Mouse (Mus musculus) bone marrow macrophage, adult 2 months (primary cell): Measurements from ENCODE around the gene Rack1. TPM values are rescaled to one million over a fixed set of nuclear protein-coding genes. Genes with fewer than 3 reads are reported as not detected.

Source experiments
- H3K27ac ChIP-seq: 2 replicates; pipeline ENCODE4 v1.5.1; 2012; ENCODE audit warnings: low read depth, low read length; ENCODE audit not compliant: insufficient read depth
- H3K4me1 ChIP-seq: 2 replicates; pipeline ENCODE4 v1.6.1; 2012; ENCODE audit warnings: low read length; ENCODE audit not compliant: control insufficient read depth, insufficient read depth
- H3K4me3 ChIP-seq: 2 replicates; pipeline ENCODE4 v1.5.1; 2012; ENCODE audit warnings: mild to moderate bottlenecking, low read length, moderate library complexity; ENCODE audit not compliant: insufficient read depth
- CTCF ChIP-seq: IDR thresholded peaks from 2 replicates; pipeline ENCODE4 v1.5.1; 2012; ENCODE audit warnings: low read depth, mild to moderate bottlenecking, low read length, moderate library complexity
- POLR2A ChIP-seq: IDR thresholded peaks from 2 replicates; pipeline ENCODE4 v1.6.1; 2012; ENCODE audit warnings: mild to moderate bottlenecking, low read depth, low read length, borderline replicate concordance
- polyA plus RNA-seq: library from polyadenylated mRNA; stranded (reverse); fragments of >200 nt; gene quantifications from 2 replicates; pipeline ENCODE4 v1.2.4, GENCODE M21; 2012; ENCODE audit not compliant: missing spikeins, insufficient read depth, insufficient read length

Gene Rack1
- polyA plus RNA-seq, 1 experiment = 1,563 TPM

- H3K4me3 ChIP-seq = peak overlapping the region; percentile 58
- no peak overlapping the region for H3K27ac ChIP-seq
- TF ChIP-seq CTCF = no peak
- TF ChIP-seq POLR2A = no peak
Observed at GRCm38 (mm10) chr11:48826752-48827096, 26.6 kb downstream of the Rack1 start.

GRCm38 (mm10) chr11:48827926-48828325 is 27.8 kb downstream of the Rack1 start:
- TF ChIP-seq POLR2A = no peak
- TF ChIP-seq CTCF = no peak
- Histone ChIP-seq H3K4me3 (no peak overlapping the region), H3K4me1 (peaks cover 11% of the 10 kb centered on the region), H3K27ac (no peak overlapping the region)

More at GRCm38 (mm10) chr11:48826752-48827096, 26.6 kb downstream of the Rack1 start:
- peaks cover 11% of the 10 kb centered on the region for H3K4me1 ChIP-seq

- H3K4me3 ChIP-seq = no peak overlapping the region
- TF ChIP-seq CTCF = no peak
- no peak for TF ChIP-seq POLR2A
- H3K27ac ChIP-seq = no peak overlapping the region
- H3K4me1 ChIP-seq = no peaks in the 10 kb centered on the region; the same call in 1 of the 2 replicates
Observed at GRCm38 (mm10) chr11:48830279-48830678, 30.1 kb downstream of the Rack1 start.

GRCm38 (mm10) chr11:48831273-48831672 is 31.1 kb downstream of the Rack1 start:
- Histone ChIP-seq H3K4me1 (no peaks in the 10 kb centered on the region; the same call in 1 of the 2 replicates), H3K4me3 (no peak overlapping the region), H3K27ac (no peak overlapping the region)
- no peak for TF ChIP-seq CTCF
- no peak for TF ChIP-seq POLR2A

- Histone ChIP-seq H3K4me1 (no peaks in the 10 kb centered on the region; the same call in 1 of the 2 replicates), H3K4me3 (peak overlapping the region; percentile 88), H3K27ac (no peak overlapping the region)
- no peak for TF ChIP-seq POLR2A
- TF ChIP-seq CTCF = no peak
Observed at GRCm38 (mm10) chr11:48833078-48833730, 33.1 kb downstream of the Rack1 start.

- TF ChIP-seq POLR2A = no peak
- TF ChIP-seq CTCF = no peak
- Histone ChIP-seq H3K4me1 (peaks cover 4% of the 10 kb centered on the region), H3K27ac (peak overlapping the region; percentile 44), H3K4me3 (peak overlapping the region; percentile 88)
Observed at GRCm38 (mm10) chr11:48833731-48834639, 33.9 kb downstream of the Rack1 start.

- no peak overlapping the region for H3K27ac ChIP-seq
- H3K4me1 ChIP-seq = peaks cover 4% of the 10 kb centered on the region
- TF ChIP-seq CTCF = no peak
- no peak for TF ChIP-seq POLR2A
- H3K4me3 ChIP-seq = no peak overlapping the region
Observed at GRCm38 (mm10) chr11:48835923-48836322, 35.8 kb downstream of the Rack1 start.

- Histone ChIP-seq H3K27ac (no peak overlapping the region), H3K4me3 (peak overlapping the region; percentile 86), H3K4me1 (peaks cover 4% of the 10 kb centered on the region)
- TF ChIP-seq CTCF (no peak), POLR2A (no peak)
Observed at GRCm38 (mm10) chr11:48836990-48837309, 36.8 kb downstream of the Rack1 start.

GRCm38 (mm10) chr11:48837310-48838180 is 37.4 kb downstream of the Rack1 start:
- 0 out of 2 replicates have a peak overlapping the region, but pooled peaks have one; percentile 2 for H3K27ac ChIP-seq
- H3K4me1 ChIP-seq = peaks cover 4% of the 10 kb centered on the region
- TF ChIP-seq CTCF (no peak), POLR2A (no peak)
- peak overlapping the region; percentile 86 for H3K4me3 ChIP-seq
